Mouse (Mus musculus) thymus, postnatal 25 days (tissue): ENCODE results near the gene Ifngr2.

Experiments used
- DNase-seq: peaks from one replicate; pipeline ENCODE4 v3.0.0; 2022

The Ifngr2 gene

GRCm38 (mm10) chr16:91566002-91566401, 19.1 kb downstream of the Ifngr2 start:
- no peak for DNase-seq

- no peak for DNase-seq
These were observed 22.1 kb downstream of the Ifngr2 start for GRCm38 (mm10) chr16:91568960-91569359.

- DNase-seq = no peak
These were observed 24.2 kb downstream of the Ifngr2 start for GRCm38 (mm10) chr16:91571105-91571504.

GRCm38 (mm10) chr16:91575151-91575550, 28.3 kb downstream of the Ifngr2 start:
- no peak for DNase-seq

- DNase-seq = no peak
These were observed 32.3 kb downstream of the Ifngr2 start for GRCm38 (mm10) chr16:91578980-91579720.

- peak; percentile 70 for DNase-seq
These were observed 35.4 kb downstream of the Ifngr2 start for GRCm38 (mm10) chr16:91582307-91582706.

GRCm38 (mm10) chr16:91585617-91586016, 38.7 kb downstream of the Ifngr2 start:
- no peak for DNase-seq

- DNase-seq = no peak
These were observed 39.4 kb downstream of the Ifngr2 start for GRCm38 (mm10) chr16:91586244-91586643.

- peak; percentile 72 for DNase-seq
These were observed 41.0 kb downstream of the Ifngr2 start for GRCm38 (mm10) chr16:91587730-91588453.

GRCm38 (mm10) chr16:91588703-91589102, 41.8 kb downstream of the Ifngr2 start:
- no peak for DNase-seq

GRCm38 (mm10) chr16:91592162-91592561, 45.3 kb downstream of the Ifngr2 start:
- DNase-seq = no peak

- peak; percentile 38 for DNase-seq
These were observed 46.4 kb downstream of the Ifngr2 start for GRCm38 (mm10) chr16:91593262-91593661.

GRCm38 (mm10) chr16:91595076-91595475, 48.2 kb downstream of the Ifngr2 start:
- no peak for DNase-seq

- DNase-seq = no peak
These were observed 49.5 kb downstream of the Ifngr2 start for GRCm38 (mm10) chr16:91596397-91596778.

GRCm38 (mm10) chr16:91596779-91597671, 50.2 kb downstream of the Ifngr2 start:
- no peak for DNase-seq

- peak; percentile 100 for DNase-seq
These were observed 50.8 kb downstream of the Ifngr2 start, which contains the start of gene Tmem50b for GRCm38 (mm10) chr16:91597672-91598010. TSS of gene Tmem50b (minus strand) at chr16:91597800.

GRCm38 (mm10) chr16:91599242-91599641, 52.4 kb downstream of the Ifngr2 start:
- DNase-seq = no peak

GRCm38 (mm10) chr16:91601081-91601480, 54.2 kb downstream of the Ifngr2 start:
- no peak for DNase-seq

GRCm38 (mm10) chr16:91601693-91602092, 54.8 kb downstream of the Ifngr2 start:
- DNase-seq = no peak

- no peak for DNase-seq
These were observed 58.3 kb downstream of the Ifngr2 start for GRCm38 (mm10) chr16:91605156-91605555.

GRCm38 (mm10) chr16:91606958-91607357, 60.1 kb downstream of the Ifngr2 start:
- DNase-seq = no peak

GRCm38 (mm10) chr16:91609501-91610245, 62.8 kb downstream of the Ifngr2 start:
- DNase-seq = no peak

- no peak for DNase-seq
These were observed 64.4 kb downstream of the Ifngr2 start for GRCm38 (mm10) chr16:91611248-91611647.
